ENCODE assay signal across 8 mouse cellular contexts in genomic region chr2:76675451-76675850, GRCm38 (mm10). TPM values are rescaled to one million over a fixed set of nuclear protein-coding genes. Genes with fewer than 3 reads are reported as not detected.
A peak's percentile ranks its signal among the peaks of the same experiment; 100 is the strongest.
DNase-seq lines count a peak whose midpoint lies in the region; ATAC-seq and TF ChIP-seq lines count a peak whose summit lies in the region.

No protein-coding gene starts in this region.

- no peak for TF ChIP-seq POLR2A in lung, adult 2 months (IDR thresholded peaks at IDR 0.05; ENCODE audit: borderline replicate concordance, extremely low read depth, low read depth, low read length)

- no peak for DNase-seq in lung, adult 2 months
- DNase-seq in lung, postnatal 36 days = no peak
- peak; percentile 46 for DNase-seq in ZHBTc4 (ENCODE audit: low read depth, low spot score)
- DNase-seq in adrenal gland, adult 2 months = no peak
- no peak for DNase-seq in right cerebral cortex, adult 18-20 months

- ATAC-seq in embryonic facial prominence, embryonic 13.5 days (ENCODE audit: insufficient number of reproducible peaks, insufficient read depth, low FRiP score, low TSS enrichment, low read depth) = no peak
- peak; percentile 51 for ATAC-seq in intestine, postnatal 0 days
- peak; percentile 28 for ATAC-seq in neural tube, embryonic 12.5 days (ENCODE audit: low FRiP score, low read depth)

- H3K4me2 ChIP-seq in embryonic facial prominence, embryonic 13.5 days = peak overlapping the region; percentile 71
- peak overlapping the region; percentile 69 for H3K4me2 ChIP-seq in intestine, postnatal 0 days (replicated peaks; ENCODE audit: low read depth)
- H3K4me2 ChIP-seq in neural tube, embryonic 12.5 days (replicated peaks) = peak overlapping the region; percentile 83

- peaks cover 14% of the 10 kb centered on the region; the same call in 1 of the 2 replicates for H3K36me3 ChIP-seq in embryonic facial prominence, embryonic 13.5 days
- H3K36me3 ChIP-seq in intestine, postnatal 0 days (ENCODE audit: control insufficient read depth, insufficient read depth) = peaks cover 13% of the 10 kb centered on the region; the same call in 1 of the 2 replicates
- H3K36me3 ChIP-seq in neural tube, embryonic 12.5 days = 0 out of 2 replicates have a peak, but pooled peaks cover 3% of the 10 kb centered on the region

- H3K9ac ChIP-seq in embryonic facial prominence, embryonic 13.5 days = peak overlapping the region; percentile 93
- peak overlapping the region; percentile 83 for H3K9ac ChIP-seq in intestine, postnatal 0 days (ENCODE audit: low read depth, low read length)
- H3K9ac ChIP-seq in neural tube, embryonic 12.5 days = peak overlapping the region; percentile 86

- no peaks in the 10 kb centered on the region for H3K27me3 ChIP-seq in embryonic facial prominence, embryonic 13.5 days
- no peaks in the 10 kb centered on the region for H3K27me3 ChIP-seq in intestine, postnatal 0 days (replicated peaks; ENCODE audit: control insufficient read depth, insufficient read depth, low read length)
- H3K27me3 ChIP-seq in neural tube, embryonic 12.5 days (replicated peaks) = no peaks in the 10 kb centered on the region

- TF ChIP-seq CTCF in lung, adult 2 months (IDR thresholded peaks at IDR 0.05; ENCODE audit: insufficient read depth, low read length) = no peak
- no peak for TF ChIP-seq CTCF in intestine, postnatal 0 days (IDR thresholded peaks at IDR 0.05; ENCODE audit: low read depth)

- no peaks in the 10 kb centered on the region for H3K9me3 ChIP-seq in embryonic facial prominence, embryonic 13.5 days
- no peaks in the 10 kb centered on the region for H3K9me3 ChIP-seq in intestine, postnatal 0 days (ENCODE audit: control insufficient read depth)
- H3K9me3 ChIP-seq in neural tube, embryonic 12.5 days = no peaks in the 10 kb centered on the region

- peaks cover 13% of the 10 kb centered on the region; the same call in 1 of the 2 replicates for H3K4me1 ChIP-seq in lung, adult 2 months (ENCODE audit: control insufficient read depth, insufficient read depth, low read length)
- peaks cover 26% of the 10 kb centered on the region for H3K4me1 ChIP-seq in embryonic facial prominence, embryonic 13.5 days
- H3K4me1 ChIP-seq in intestine, postnatal 0 days (replicated peaks; ENCODE audit: control insufficient read depth, insufficient read depth, low read length) = 0 out of 2 replicates have a peak, but pooled peaks cover 3% of the 10 kb centered on the region
- peaks cover 24% of the 10 kb centered on the region for H3K4me1 ChIP-seq in neural tube, embryonic 12.5 days

- H3K27ac ChIP-seq in embryonic facial prominence, embryonic 13.5 days = peak overlapping the region; percentile 81
- H3K27ac ChIP-seq in intestine, postnatal 0 days (ENCODE audit: low read depth, low read length) = peak overlapping the region; percentile 91
- H3K27ac ChIP-seq in neural tube, embryonic 12.5 days = peak overlapping the region; percentile 62

- H3K4me3 ChIP-seq in lung, adult 2 months (replicated peaks; ENCODE audit: extremely low read depth, low read depth, low read length) = peak overlapping the region; percentile 69
- H3K4me3 ChIP-seq in embryonic facial prominence, embryonic 13.5 days = peak overlapping the region; percentile 91
- H3K4me3 ChIP-seq in intestine, postnatal 0 days (ENCODE audit: low read depth, low read length) = peak overlapping the region; percentile 89
- H3K4me3 ChIP-seq in neural tube, embryonic 12.5 days = peak overlapping the region; percentile 87

- 0% methylated on average over 39 of the region's 44 CpGs for WGBS in lung, adult 2 months
- 1% methylated on average over 43 of the region's 44 CpGs for WGBS in embryonic facial prominence, embryonic 13.5 days
- whole genome bisulfite sequencing in intestine, postnatal 0 days = under 1% methylated on average over 44 of the region's 44 CpGs
- under 1% methylated on average over 44 of the region's 44 CpGs for WGBS in neural tube, embryonic 12.5 days

RNA-seq across cellular contexts. Expression of gene Plekha3, which starts 0.4 kb away (rescaled TPM):
- 17.3 and 23.0 TPM in 2 replicates for polyA plus RNA-seq in lung, adult 2 months (2012; rRNA removed)
- 6.8 and 10.3 TPM in 2 replicates for polyA plus RNA-seq in embryonic facial prominence, embryonic 13.5 days (2015; fragmentation: Nextera tagmentation; extraction: Ambion mirVana)
- 8.3 and 8.5 TPM in 2 replicates for polyA plus RNA-seq in intestine, postnatal 0 days (2015; fragmentation: Nextera tagmentation; extraction: Ambion mirVana)
- polyA plus RNA-seq in neural tube, embryonic 12.5 days (2016; fragmentation: Nextera tagmentation; extraction: Ambion mirVana) = 16.3 and 17.4 TPM in 2 replicates
- total RNA-seq in adrenal gland, adult 2 months (2021) = 10 to 100 TPM; 45.2 to 57.6 TPM
- polyA plus RNA-seq in adrenal gland, adult 2 months (2012; rRNA removed) = 15.2 and 16.6 TPM in 2 replicates

RNA-seq across cellular contexts. Expression of gene Fkbp7, which starts 2.5 kb away (rescaled TPM):
- 4.2 and 8.4 TPM in 2 replicates for polyA plus RNA-seq in lung, adult 2 months (2012; rRNA removed)
- polyA plus RNA-seq in embryonic facial prominence, embryonic 13.5 days (2015; fragmentation: Nextera tagmentation; extraction: Ambion mirVana) = 95.8 and 104 TPM in 2 replicates
- polyA plus RNA-seq in intestine, postnatal 0 days (2015; fragmentation: Nextera tagmentation; extraction: Ambion mirVana) = 30.0 and 30.8 TPM in 2 replicates
- polyA plus RNA-seq in neural tube, embryonic 12.5 days (2016; fragmentation: Nextera tagmentation; extraction: Ambion mirVana) = 25.9 and 28.1 TPM in 2 replicates
- 10 to 100 TPM; 22.8 to 33.6 TPM for total RNA-seq in adrenal gland, adult 2 months (2021)
- 0.21 and 0.57 TPM in 2 replicates for polyA plus RNA-seq in adrenal gland, adult 2 months (2012; rRNA removed)

RNA-seq across cellular contexts. Expression of gene Pjvk, which starts 27.2 kb away (rescaled TPM):
- not detected in 2 replicates for polyA plus RNA-seq in lung, adult 2 months (2012; rRNA removed)
- polyA plus RNA-seq in embryonic facial prominence, embryonic 13.5 days (2015; fragmentation: Nextera tagmentation; extraction: Ambion mirVana) = 0.45 TPM in 1 of 2 replicates, not detected in the other
- polyA plus RNA-seq in intestine, postnatal 0 days (2015; fragmentation: Nextera tagmentation; extraction: Ambion mirVana) = 0.12 and 0.31 TPM in 2 replicates
- polyA plus RNA-seq in neural tube, embryonic 12.5 days (2016; fragmentation: Nextera tagmentation; extraction: Ambion mirVana) = 0.87 and 1.1 TPM in 2 replicates
- under 1 TPM in 1 of 2 experiments, not detected in 1; 0.24 TPM for total RNA-seq in adrenal gland, adult 2 months (2021)
- polyA plus RNA-seq in adrenal gland, adult 2 months (2012; rRNA removed) = not detected in 2 replicates

RNA-seq across cellular contexts. Expression of gene Prkra, which starts 27.6 kb away (rescaled TPM):
- 11.2 and 11.6 TPM in 2 replicates for polyA plus RNA-seq in lung, adult 2 months (2012; rRNA removed)
- polyA plus RNA-seq in embryonic facial prominence, embryonic 13.5 days (2015; fragmentation: Nextera tagmentation; extraction: Ambion mirVana) = 76.8 and 78.1 TPM in 2 replicates
- polyA plus RNA-seq in intestine, postnatal 0 days (2015; fragmentation: Nextera tagmentation; extraction: Ambion mirVana) = 20.0 and 20.3 TPM in 2 replicates
- polyA plus RNA-seq in neural tube, embryonic 12.5 days (2016; fragmentation: Nextera tagmentation; extraction: Ambion mirVana) = 87.4 and 90.1 TPM in 2 replicates
- 10 to 100 TPM; 21.0 to 25.2 TPM for total RNA-seq in adrenal gland, adult 2 months (2021)
- 19.8 and 21.3 TPM in 2 replicates for polyA plus RNA-seq in adrenal gland, adult 2 months (2012; rRNA removed)
